Mouse (Mus musculus) spleen, adult 12 weeks (tissue): ENCODE measurements around the gene Fam98b.
A peak's percentile ranks its signal among the peaks of the same experiment; 100 is the strongest.

Experiments used
- DNase-seq: peaks from one replicate; pipeline ENCODE4 v3.0.0; 2022; ENCODE audit warnings: low spot score

The Fam98b gene

DNA sequence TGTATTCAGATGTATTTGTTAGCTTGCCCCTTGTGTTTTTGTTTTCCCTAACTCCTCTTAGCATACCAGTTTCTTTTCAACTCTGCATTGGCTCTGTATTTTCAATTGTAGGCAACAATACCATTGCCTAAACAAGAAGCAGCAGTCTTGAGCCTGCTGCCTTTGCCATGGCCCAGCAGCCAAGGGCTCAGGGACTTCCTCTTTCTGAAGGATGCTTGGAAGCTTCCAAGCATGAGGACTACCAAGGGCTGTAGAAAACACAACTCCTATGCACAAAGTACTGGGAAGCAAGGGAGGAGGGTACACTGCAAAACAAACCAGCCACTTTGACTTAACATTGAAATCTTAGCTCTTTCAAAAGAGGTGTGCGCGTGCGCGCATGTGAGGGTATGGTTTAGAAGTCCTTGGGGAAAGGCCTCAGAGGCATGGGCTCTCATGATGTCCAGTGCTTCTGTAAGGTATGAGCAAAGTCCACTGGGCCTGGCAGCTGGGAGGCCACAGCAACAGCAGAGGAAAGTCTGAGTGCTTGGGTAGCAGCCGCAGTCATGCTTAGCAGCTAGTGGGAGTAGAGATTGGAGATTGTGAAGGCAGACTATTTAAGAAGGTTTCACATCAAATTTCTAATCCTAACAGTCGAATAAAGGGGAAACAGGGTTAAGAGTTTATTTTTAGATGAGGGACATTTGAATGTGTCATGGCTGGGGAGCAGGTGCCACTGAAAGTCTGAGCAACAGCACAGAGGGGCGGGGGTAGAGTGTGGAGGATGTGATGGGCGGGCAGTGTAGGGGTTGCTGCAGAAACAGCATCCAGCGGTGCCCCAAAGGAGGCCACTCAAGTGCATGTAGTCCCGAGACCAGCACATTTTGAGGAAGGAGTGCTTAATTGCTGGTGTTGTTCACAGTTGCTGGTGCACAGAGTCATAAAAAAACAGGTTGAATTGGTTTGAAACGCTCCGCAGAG is 54.1 kb downstream of the Fam98b start:
- DNase-seq, result peak; percentile 51

DNA sequence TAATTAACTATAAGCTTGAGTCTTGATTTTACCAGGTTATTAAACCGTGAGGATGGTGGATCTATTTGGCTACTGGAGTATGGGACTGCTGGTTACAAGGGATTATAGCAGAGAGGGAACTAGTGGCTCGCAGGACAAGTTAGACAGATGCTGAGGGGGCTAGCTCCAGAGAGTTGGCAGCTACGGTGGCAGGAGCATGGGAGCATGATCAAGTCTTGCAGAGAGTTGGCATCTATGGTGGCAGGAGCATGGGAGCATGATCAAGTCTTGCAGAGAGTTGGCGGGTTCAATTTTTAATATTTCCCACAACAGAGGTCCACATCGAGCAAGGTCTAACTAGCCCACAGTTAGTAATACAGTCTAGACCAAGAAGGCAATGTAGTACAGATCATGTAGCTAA is 55.4 kb downstream of the Fam98b start:
- no peak for DNase-seq

DNA sequence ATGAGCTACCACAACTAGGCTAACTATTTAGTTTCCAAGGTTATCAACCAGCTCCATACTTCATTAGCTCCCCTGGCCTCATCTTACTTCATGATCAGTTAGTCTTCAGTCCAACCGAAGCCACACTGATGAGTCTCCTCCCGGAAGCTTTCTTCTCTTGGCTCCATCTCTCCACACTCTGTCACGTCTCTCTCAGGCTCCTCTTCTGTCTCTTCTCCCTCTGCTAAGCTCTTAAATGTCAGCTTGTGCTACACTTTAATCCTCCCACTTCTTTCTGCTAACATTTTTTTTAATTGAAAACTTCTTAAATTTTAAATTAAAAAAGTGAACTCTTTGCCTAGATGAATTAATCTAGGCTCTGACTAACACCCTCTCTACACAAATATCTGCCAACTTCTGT is 58.4 kb downstream of the Fam98b start:
- no peak for DNase-seq

DNA sequence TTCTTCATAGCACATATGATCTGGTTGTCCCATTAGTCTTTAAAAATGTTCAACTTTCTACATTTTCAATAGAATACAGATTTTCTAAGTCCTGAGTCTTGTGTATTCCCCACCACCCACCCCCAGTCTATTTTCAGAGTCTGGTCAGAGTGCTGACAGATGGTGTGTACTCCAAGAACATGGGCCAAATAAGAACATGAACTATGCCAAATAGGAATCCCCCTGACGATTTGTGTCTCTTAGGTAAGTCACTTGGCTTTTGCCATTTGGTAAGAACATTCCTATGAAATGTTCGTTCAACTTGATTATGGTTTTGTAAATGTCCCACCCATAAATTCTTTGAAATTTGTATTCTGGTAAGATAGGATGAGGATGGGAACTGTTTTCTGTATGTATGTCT is 59.5 kb downstream of the Fam98b start:
- DNase-seq, result no peak

DNA sequence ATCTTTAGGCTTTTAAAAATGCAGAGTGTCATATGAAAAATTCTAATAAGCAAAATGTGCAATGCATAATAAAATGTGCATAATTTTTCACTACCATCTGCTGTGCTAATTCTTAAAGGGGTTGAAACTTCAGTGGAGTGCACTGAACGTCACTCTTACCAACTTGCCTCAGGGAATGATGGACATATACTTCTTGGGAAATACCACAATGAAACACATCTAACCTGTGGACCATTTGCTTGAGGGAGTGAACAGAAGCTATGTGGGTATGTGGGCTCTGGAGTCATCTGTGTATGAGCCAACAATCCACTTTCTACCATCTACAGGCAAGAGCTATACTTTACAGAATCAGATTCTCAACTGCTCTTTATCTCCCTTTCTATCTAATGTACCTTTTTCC is 61.8 kb downstream of the Fam98b start:
- no peak for DNase-seq

DNA sequence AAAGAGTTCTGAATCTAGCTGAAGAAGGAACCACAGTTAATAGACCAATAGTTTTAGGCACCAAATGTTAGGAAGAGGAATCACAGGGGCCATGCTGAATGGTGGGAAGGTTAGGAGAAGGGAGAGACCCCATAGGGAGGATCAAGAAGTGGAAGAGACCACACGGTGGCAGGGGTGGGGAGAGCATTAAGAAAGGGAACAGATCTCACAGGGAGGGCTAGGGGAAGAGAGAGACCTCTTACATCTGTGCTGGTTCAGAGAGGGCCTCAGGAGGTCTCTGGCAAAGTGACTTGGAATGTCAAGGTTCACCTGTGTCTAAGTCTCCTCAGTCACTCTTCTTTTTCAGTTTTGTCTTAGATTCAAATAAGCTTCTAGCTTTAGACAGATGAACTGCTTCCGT is 62.5 kb downstream of the Fam98b start:
- DNase-seq, result no peak

DNA sequence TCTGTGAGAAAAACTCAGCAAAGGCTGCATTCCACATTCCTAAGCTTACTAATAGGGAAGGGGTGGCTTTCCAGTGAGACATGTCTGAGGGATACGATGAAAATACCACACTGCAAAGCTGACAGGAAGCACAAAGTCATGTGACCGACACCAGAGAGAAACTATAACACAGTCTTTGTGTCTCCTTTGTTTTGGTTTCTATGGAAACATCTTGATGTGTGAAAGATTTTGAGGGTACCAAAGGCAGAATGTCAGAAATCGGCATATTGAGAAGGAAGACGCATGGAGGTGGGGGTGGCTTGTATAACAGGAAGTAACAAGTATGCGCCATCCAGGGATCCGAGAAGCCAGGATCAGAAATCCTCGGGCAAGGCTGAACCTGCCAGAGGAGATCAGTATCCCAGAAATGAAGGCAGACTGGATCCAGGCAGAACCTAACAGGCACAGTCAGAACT is 62.9 kb downstream of the Fam98b start:
- no peak for DNase-seq

DNA sequence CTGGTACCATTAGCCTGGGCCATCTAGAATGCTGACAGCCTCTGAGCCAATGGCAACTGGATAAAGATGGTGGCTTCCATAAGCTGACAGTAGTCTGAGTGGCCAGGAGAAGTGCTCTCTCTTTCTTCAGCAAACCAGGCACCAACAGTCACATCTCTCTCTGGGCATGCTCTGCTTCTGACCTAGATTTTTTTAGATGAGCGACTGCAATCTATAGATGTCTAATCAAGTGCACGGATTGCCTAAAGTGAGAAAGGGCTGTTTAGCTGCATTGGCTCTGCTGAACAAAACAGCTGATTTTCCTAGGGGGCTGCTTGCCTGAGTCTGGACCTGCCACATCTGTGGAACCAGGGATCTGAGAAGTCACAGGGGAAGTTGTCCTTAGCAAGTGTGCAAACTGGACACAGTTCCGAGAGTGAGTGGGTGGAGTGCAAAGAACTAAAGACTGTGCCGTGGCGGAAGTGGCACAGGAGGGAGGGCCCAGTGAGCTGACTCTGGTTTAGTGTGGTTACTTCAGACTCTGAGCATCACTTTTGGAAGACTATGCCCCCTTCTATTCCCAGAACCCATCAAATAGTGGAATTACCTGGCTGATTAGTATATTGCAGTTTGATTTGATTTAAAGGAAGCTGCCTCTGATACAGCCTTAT is 64.2 kb downstream of the Fam98b start:
- DNase-seq, result no peak

DNA sequence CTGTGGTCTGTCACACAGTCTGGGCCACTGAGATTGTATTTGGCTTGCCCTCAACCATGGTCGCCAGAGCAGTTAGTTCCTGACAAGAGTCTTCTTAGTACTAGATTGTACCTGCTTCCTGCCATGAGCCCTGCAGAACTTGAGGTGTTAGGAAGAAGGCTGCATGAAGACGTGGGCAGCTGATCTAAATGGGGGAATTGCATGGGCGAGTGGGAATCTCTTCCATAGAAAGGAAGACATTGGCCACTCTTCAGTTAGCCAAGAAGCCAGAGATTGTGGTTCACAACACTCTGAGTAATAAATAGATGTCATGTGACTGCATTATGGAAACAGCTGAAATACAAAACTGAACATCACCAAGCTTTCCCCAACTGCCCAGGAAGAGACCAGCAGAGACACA is 69.5 kb downstream of the Fam98b start:
- DNase-seq, result no peak
